Mouse (Mus musculus) limb, embryonic 13.5 days (tissue): ENCODE measurements around the gene Cbfa2t3. TPM values are rescaled to one million over a fixed set of nuclear protein-coding genes. Genes with fewer than 3 reads are reported as not detected.

ENCODE experiments used
- ATAC-seq: fragments of 200-750 bp; cut with Nextera tagmentation; 2 replicates; pipeline ENCODE4 v1.8.0; 2017; ENCODE audit warnings: low read depth, moderate number of reproducible peaks, moderate TSS enrichment; ENCODE audit not compliant: low FRiP score
- H3K27ac ChIP-seq: fragments of 300-500 bp; sonication (generic); 2 replicates; pipeline ENCODE4 v1.5.1; 2015; ENCODE audit warnings: inconsistent platforms, mild to moderate bottlenecking, moderate library complexity
- H3K27me3 ChIP-seq: fragments of 300-500 bp; sonication (generic); 2 replicates; pipeline ENCODE4 v1.6.1; 2015; ENCODE audit warnings: mild to moderate bottlenecking, inconsistent platforms
- H3K36me3 ChIP-seq: fragments of 300-500 bp; sonication (generic); 2 replicates; pipeline ENCODE4 v1.6.1; 2015; ENCODE audit warnings: inconsistent platforms, mild to moderate bottlenecking, moderate library complexity
- H3K4me1 ChIP-seq: fragments of 300-500 bp; sonication (generic); 2 replicates; pipeline ENCODE4 v1.6.1; 2015; ENCODE audit warnings: inconsistent platforms
- H3K4me2 ChIP-seq: fragments of 300-500 bp; sonication (generic); replicated peaks from 2 replicates; pipeline ENCODE4 v1.6.1; 2015; ENCODE audit warnings: inconsistent platforms, mild to moderate bottlenecking, moderate library complexity
- H3K4me3 ChIP-seq: fragments of 300-500 bp; sonication (generic); 2 replicates; pipeline ENCODE4 v1.5.1; 2015; ENCODE audit warnings: moderate library complexity, mild to moderate bottlenecking, inconsistent platforms
- H3K9ac ChIP-seq: fragments of 300-500 bp; sonication (generic); 2 replicates; pipeline ENCODE4 v1.6.1; 2015; ENCODE audit warnings: mild to moderate bottlenecking, inconsistent platforms
- H3K9me3 ChIP-seq: fragments of 300-500 bp; sonication (generic); 2 replicates; pipeline ENCODE4 v1.6.1; 2016; ENCODE audit warnings: inconsistent platforms
- whole genome bisulfite sequencing: fragments of 180-500 bp; shearing (Covaris S2); methylation state at CpG from one replicate; pipeline ENCODE4 v1.1.7; 2015; 5-methylcytosine and 5-hydroxymethylcytosine counted together
- polyA plus RNA-seq: library from polyadenylated mRNA; unstranded; fragments of >200 nt; fragmentation: Nextera tagmentation; extraction: Ambion mirVana; gene quantifications from 2 replicates; pipeline ENCODE4 v1.2.1, GENCODE M21; 2015

The Cbfa2t3 gene
- polyA plus RNA-seq: 4.3 and 4.8 TPM in 2 replicates

DNA sequence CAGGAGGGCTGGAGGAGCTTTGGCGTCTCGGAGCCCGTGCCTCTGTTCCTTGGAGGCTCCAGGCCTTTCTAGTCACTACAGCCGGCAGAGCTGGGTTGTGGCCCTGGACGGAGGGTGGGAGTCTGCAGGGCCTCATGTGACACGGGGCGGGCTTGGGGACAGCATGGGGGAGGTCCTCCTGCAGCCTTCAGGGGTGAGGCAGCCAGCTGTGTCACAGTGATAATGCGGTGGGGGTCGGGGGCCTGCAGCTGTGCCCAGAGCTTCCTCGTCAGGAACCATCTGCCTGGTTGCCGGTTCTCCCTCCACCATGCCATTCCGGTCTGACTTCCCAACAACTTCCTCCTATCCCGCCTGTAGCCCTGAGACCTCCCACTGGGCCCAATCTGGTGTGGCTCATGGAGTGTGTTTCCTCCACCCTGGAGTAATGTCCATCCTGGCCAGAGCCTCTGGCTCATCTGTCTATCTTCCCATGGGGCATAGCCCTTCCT, at the start of gene Cbfa2t3:
Cbfa2t3 (minus strand) TSS at position 105 of the 488 bp plus-strand sequence.
- no peaks in the 10 kb centered on the region for H3K9me3 ChIP-seq
- H3K4me2 ChIP-seq: peak within 1 kb of the TSS; percentile 0; the same call in 1 of the 2 replicates
- no peak within 1 kb of the TSS for H3K9ac ChIP-seq
- peaks cover 21% of the 10 kb centered on the region for H3K4me1 ChIP-seq
- no peaks in the 10 kb centered on the region for H3K27me3 ChIP-seq
- no peak for ATAC-seq
- H3K27ac ChIP-seq: no peak within 1 kb of the TSS
- WGBS: 45% methylated on average over 13 of the region's 13 CpGs
- no peaks in the 10 kb centered on the region for H3K36me3 ChIP-seq
- no peak within 1 kb of the TSS for H3K4me3 ChIP-seq

DNA sequence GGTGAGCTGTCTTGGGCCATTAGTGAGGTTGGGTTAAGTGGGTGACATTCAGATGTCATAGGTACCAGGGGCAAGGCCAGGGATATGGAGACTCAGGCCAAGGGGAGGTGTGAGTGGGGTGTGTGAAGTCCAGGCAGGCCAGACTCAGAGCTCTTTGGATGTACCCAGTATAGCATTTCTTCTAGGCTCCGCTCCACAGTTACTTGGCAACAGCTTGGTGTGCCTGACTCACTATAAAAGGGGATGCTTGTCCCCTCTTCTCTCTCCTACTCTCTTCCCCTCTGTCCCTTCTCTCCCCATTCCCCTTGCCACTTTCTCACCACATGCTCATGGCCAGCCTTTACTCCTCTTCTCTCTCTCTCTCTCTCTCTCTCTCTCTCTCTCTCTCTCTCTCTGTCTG, 48.9 kb upstream of the Cbfa2t3 start:
- Histone ChIP-seq H3K4me1 (peaks cover 28% of the 10 kb centered on the region), H3K9me3 (no peaks in the 10 kb centered on the region), H3K36me3 (no peaks in the 10 kb centered on the region), H3K9ac (no peak overlapping the region), H3K27ac (no peak overlapping the region), H3K27me3 (peaks cover 42% of the 10 kb centered on the region), H3K4me3 (no peak overlapping the region), H3K4me2 (no peak overlapping the region)
- no peak for ATAC-seq
- 93% methylated on average over 1 of the region's 1 CpGs for WGBS

DNA sequence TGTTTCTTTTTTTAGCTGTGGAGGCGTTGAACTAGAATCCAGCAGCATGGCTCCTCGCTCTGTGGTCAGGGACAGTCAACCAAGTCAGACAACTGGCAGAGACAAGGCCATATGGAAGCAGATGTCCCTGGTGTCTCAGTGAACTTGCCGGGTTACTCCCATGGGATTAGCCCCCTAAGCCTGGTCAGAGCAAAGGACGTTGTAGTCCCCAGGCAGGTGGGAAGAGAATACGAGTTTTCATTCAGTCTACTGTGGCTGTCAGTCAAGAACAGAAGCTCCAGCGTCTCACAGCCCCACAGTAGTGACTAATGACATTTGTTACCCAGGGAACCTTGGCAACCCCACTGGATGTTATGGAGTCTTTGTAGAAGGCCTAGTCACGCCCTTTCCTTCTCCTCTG, 47.5 kb upstream of the Cbfa2t3 start:
- Histone ChIP-seq H3K9me3 (no peaks in the 10 kb centered on the region), H3K36me3 (no peaks in the 10 kb centered on the region), H3K27me3 (peaks cover 55% of the 10 kb centered on the region), H3K9ac (no peak overlapping the region), H3K4me2 (peak overlapping the region; percentile 50), H3K4me1 (peaks cover 35% of the 10 kb centered on the region), H3K4me3 (no peak overlapping the region), H3K27ac (peak overlapping the region; percentile 55; the same call in 1 of the 2 replicates)
- 44% methylated on average over 7 of the region's 7 CpGs for WGBS
- peak; percentile 60; the same call in 1 of the 2 replicates for ATAC-seq

DNA sequence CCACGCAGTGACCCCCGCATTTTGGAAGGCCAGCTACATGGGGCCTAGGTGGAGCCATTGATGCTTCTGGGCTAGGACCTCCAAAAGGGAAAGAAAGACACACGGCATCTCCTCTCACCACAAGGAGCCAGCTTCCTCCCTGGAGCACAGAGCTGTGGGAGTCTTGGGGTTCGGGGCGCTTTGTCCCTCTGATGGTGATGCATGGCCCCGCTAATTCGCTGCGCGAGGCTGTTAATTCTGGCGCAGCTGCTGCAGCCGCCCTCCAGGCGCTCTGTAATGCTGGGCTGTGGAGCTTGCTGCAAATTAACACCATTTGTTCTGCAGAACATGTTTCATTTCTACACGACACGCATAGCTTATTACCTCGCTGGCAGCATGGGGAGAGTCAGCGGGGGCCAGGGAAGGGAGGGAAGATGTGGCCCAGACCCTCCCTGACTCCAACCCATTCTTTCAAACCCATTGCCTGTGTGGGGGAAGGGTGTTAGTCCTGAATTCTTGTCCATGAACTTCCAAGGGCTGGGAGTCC, 46.9 kb upstream of the Cbfa2t3 start:
- Histone ChIP-seq H3K27me3 (peaks cover 61% of the 10 kb centered on the region), H3K36me3 (no peaks in the 10 kb centered on the region), H3K4me1 (peaks cover 35% of the 10 kb centered on the region), H3K9ac (no peak overlapping the region; the same call in 1 of the 2 replicates), H3K4me3 (peak overlapping the region; percentile 21), H3K4me2 (peak overlapping the region; percentile 50), H3K27ac (peak overlapping the region; percentile 55; the same call in 1 of the 2 replicates), H3K9me3 (no peaks in the 10 kb centered on the region)
- 3% methylated on average over 16 of the region's 16 CpGs for WGBS
- peak; percentile 81 for ATAC-seq

DNA sequence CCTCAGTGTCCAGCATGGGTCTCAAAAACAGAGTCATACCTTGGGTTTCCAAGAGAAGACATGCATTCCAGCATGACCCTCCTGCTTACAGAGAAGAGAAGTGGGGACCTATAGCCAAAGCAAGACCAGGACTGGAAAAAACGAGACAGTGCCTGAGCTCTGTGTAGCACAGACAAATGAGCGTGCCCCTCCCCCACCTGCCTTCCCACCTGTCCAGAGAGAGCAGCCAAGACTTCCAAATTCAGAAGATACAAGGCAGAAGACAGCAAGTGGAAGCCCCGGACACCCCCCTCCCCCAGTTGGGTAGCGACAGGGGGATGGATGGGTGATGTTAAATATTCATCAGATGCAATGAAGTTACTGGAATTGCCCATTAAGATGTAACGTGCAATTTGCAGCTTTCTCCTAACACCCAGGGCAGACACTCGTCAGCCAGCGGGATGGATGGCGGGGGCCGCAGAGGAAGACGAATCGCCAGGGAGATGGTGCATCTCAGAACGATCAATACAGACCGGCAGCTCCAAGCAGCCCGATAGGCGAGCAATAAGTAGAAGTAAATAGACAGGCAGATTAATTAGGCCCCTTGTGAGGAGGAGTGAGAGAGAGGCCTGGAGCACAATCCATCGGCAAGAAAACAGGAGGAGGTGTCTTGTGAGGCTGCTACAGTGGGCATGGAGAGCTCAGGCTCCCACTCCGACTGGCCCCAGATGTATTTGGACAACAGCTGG, 46.3 kb upstream of the Cbfa2t3 start:
- no peaks in the 10 kb centered on the region for H3K36me3 ChIP-seq
- no peak; the same call in 1 of the 2 replicates for ATAC-seq
- H3K4me2 ChIP-seq: peak overlapping the region; percentile 50
- H3K9ac ChIP-seq: no peak overlapping the region; the same call in 1 of the 2 replicates
- no peaks in the 10 kb centered on the region for H3K9me3 ChIP-seq
- no peak overlapping the region; the same call in 1 of the 2 replicates for H3K27ac ChIP-seq
- H3K4me1 ChIP-seq: peaks cover 35% of the 10 kb centered on the region
- WGBS: 17% methylated on average over 17 of the region's 17 CpGs
- H3K4me3 ChIP-seq: peak overlapping the region; percentile 21; the same call in 1 of the 2 replicates
- peaks cover 64% of the 10 kb centered on the region for H3K27me3 ChIP-seq

DNA sequence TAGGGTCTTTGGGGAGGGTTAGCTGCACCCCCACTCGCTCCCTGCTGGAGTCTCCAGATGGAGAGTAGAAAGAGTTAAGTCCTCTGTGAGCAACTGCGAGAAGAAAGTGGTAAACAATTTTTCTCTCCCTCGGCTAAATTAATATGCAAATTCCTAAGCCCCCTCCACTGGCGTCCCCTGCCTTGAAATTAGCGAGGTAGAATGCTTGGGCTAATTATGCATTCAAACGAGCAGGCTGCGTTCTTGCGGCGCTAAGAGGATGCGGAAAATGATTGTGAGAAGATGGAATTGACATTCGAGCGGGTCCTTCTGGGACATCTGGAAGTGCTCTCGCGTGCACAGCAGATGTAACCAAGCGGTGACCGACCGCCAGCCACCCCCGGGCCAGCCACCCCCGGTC, 43.6 kb upstream of the Cbfa2t3 start:
- H3K27ac ChIP-seq: no peak overlapping the region
- no peak for ATAC-seq
- no peaks in the 10 kb centered on the region for H3K9me3 ChIP-seq
- H3K36me3 ChIP-seq: no peaks in the 10 kb centered on the region
- H3K4me1 ChIP-seq: peaks cover 37% of the 10 kb centered on the region
- H3K4me3 ChIP-seq: no peak overlapping the region
- peaks cover 67% of the 10 kb centered on the region for H3K27me3 ChIP-seq
- no peak overlapping the region for H3K4me2 ChIP-seq
- 13% methylated on average over 19 of the region's 19 CpGs for WGBS
- H3K9ac ChIP-seq: no peak overlapping the region

DNA sequence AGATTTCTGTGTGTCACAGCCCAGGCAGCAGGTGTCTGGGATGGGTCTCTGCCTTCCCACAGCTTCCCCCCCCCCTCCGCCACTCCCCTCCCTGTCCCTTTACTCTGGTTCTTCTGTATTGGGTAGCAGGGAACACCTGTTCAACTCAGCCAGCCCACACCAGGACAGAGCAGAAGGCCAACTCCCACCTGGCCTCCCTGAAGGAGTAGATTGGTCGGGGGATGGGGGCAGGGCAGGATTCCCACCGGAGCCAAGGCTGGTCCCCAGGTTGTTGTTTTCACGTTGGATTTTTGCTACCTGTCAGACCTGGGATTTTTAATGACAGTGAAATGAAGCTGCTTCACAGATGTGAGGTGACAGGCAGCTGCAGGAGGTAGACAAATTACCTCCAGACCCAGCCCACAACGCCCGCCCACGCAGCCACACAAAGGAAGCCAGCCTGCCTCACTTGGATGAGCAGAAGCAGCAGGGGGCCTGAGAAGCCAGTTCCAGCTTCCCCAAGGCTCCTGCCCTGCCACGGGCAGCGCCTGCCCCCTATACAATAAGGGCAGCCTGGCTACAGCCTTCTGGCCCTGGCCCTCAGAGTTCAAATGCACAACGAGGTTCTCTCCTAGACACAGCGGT, 40.3 kb upstream of the Cbfa2t3 start:
- H3K36me3 ChIP-seq: no peaks in the 10 kb centered on the region
- no peak overlapping the region for H3K4me3 ChIP-seq
- no peak for ATAC-seq
- H3K9me3 ChIP-seq: no peaks in the 10 kb centered on the region
- WGBS: 16% methylated on average over 11 of the region's 11 CpGs
- H3K27ac ChIP-seq: no peak overlapping the region
- H3K27me3 ChIP-seq: peaks cover 50% of the 10 kb centered on the region
- H3K4me1 ChIP-seq: peaks cover 16% of the 10 kb centered on the region
- no peak overlapping the region for H3K9ac ChIP-seq
- H3K4me2 ChIP-seq: no peak overlapping the region

DNA sequence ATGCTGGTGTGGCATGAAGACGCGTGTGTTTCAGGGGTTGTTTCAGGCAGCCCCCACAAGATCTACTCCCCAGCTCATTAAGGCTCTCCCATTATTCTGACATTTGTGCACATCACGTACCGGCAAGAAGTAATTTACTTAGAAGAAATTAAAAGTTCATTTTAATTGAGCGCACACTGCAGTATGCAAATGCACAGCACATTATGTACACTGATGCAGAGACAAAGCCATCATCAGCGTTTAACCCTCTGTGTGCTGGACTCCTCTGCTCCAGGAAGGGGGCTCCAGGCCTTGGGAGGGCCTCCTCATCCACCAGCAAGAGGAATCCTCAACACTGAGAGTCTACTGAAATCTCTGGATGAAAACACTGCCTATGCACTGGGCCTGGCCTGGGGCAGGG, 39.0 kb upstream of the Cbfa2t3 start:
- no peak overlapping the region for H3K4me3 ChIP-seq
- H3K4me1 ChIP-seq: peaks cover 16% of the 10 kb centered on the region
- H3K4me2 ChIP-seq: no peak overlapping the region
- H3K27me3 ChIP-seq: peaks cover 37% of the 10 kb centered on the region
- WGBS: 92% methylated on average over 6 of the region's 6 CpGs
- no peak for ATAC-seq
- no peaks in the 10 kb centered on the region for H3K36me3 ChIP-seq
- no peak overlapping the region for H3K27ac ChIP-seq
- H3K9me3 ChIP-seq: no peaks in the 10 kb centered on the region
- no peak overlapping the region for H3K9ac ChIP-seq

DNA sequence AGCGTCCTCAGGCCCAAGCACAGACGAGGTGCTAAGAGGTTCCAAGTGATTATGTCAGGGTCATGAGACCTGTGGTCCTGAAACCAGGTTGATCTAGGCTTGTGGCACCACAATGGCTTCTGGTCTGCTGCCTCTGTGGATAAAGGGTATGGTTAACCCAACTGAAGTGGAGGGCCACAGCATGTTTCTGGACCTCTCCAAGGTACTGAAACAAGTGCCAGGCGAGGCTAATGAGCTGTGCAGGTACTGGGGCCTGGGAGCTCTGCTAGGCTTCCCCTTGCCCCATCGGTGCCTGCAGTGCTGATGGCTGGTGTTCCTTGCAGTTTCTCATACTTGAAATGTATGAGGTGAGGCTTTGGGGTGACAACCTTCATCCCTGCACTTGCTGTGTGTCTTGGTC, 38.2 kb upstream of the Cbfa2t3 start:
- Histone ChIP-seq H3K4me1 (peaks cover 9% of the 10 kb centered on the region), H3K27ac (no peak overlapping the region), H3K4me3 (no peak overlapping the region), H3K36me3 (no peaks in the 10 kb centered on the region), H3K4me2 (no peak overlapping the region), H3K9me3 (no peaks in the 10 kb centered on the region), H3K27me3 (peaks cover 29% of the 10 kb centered on the region), H3K9ac (no peak overlapping the region)
- no peak for ATAC-seq
- WGBS: 40% methylated on average over 4 of the region's 4 CpGs

DNA sequence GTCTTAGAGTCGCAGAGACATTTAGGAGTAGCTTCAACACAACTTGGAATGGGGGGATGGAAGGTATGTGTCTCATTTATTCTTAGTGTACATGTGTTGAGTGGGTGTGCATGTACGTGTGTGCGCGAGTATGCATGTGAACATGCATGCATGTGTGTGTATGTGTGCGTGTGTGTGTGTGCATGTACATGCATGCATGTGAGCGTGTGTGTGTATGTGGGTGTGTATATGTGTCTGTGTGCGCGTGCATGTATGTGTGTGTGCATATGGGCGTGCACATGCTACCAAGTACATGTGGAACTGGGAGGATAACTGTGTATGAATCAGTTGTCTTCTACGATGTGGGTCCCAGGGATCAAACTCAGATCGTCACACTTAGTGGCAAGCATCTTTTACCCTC, 37.7 kb upstream of the Cbfa2t3 start:
- H3K9ac ChIP-seq: no peak overlapping the region
- H3K4me1 ChIP-seq: peaks cover 9% of the 10 kb centered on the region
- 89% methylated on average over 11 of the region's 11 CpGs for WGBS
- H3K27me3 ChIP-seq: peaks cover 24% of the 10 kb centered on the region
- no peak for ATAC-seq
- H3K27ac ChIP-seq: no peak overlapping the region
- H3K4me3 ChIP-seq: no peak overlapping the region
- H3K36me3 ChIP-seq: no peaks in the 10 kb centered on the region
- no peak overlapping the region for H3K4me2 ChIP-seq
- H3K9me3 ChIP-seq: no peaks in the 10 kb centered on the region

DNA sequence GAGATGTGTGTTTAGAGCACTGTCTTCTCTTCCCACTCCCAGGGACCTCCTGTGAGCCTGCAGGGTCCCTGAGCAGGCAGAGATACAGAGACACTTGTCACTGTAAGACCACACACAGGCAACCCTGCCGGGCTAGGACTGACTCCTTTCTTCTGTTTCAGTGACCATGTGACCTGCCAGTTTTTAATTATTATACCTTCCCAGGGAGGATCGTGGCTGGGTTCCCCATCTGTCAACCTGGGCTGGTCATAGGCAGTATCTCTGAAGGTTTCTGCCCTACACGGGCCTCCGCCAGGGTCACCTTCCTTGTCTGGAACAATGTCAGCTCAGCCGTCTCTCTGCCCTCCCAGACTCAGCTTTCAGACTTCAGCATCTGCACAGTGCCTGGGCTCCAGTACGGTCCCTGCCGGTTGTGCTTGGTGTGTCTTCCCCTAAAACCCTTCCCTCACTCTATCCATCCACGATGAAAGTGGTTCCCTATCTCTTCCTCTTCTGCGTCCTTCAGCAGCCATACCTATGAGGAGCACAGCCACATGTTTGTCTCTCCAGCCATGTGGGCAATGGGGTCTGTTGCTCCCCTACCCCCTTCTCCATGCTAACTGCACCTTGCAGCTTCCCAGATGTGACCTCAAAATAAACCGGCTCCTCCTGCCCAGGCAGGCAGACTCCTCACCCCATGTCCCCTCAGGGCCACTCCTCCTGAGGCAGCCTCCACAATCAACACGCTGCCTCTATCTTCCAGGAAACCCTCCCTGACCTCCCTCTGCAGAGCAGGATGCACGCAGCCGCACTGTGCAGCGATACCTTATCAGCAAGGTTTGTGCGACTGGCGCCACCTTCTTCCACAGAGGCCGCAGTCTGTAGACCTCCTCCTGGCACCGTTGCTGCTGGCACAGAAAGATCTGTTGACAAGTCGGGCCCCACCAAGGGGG, 36.9 kb upstream of the Cbfa2t3 start:
- no peak overlapping the region for H3K4me3 ChIP-seq
- 64% methylated on average over 19 of the region's 19 CpGs for whole genome bisulfite sequencing
- no peak overlapping the region for H3K27ac ChIP-seq
- H3K36me3 ChIP-seq: no peaks in the 10 kb centered on the region
- no peaks in the 10 kb centered on the region for H3K9me3 ChIP-seq
- no peak for ATAC-seq
- peaks cover 9% of the 10 kb centered on the region for H3K4me1 ChIP-seq
- peaks cover 17% of the 10 kb centered on the region for H3K27me3 ChIP-seq
- no peak overlapping the region for H3K9ac ChIP-seq
- H3K4me2 ChIP-seq: no peak overlapping the region
